Mouse (Mus musculus): ENCODE measurements around the gene Lamp5. TPM values are rescaled to one million over a fixed set of nuclear protein-coding genes. Genes with fewer than 3 reads are reported as not detected.

Gene Lamp5
- not detected in 2 replicates for polyA plus RNA-seq (2012; ENCODE audit: insufficient read depth, insufficient read length, missing spikeins)

- no peak within 1 kb of the TSS for H3K27ac ChIP-seq (replicated peaks; ENCODE audit: low read depth, low read length)
- no peak within 1 kb of the TSS for H3K4me3 ChIP-seq (ENCODE audit: insufficient read depth, low read depth, low read length)
- H3K4me1 ChIP-seq (ENCODE audit: control insufficient read depth, insufficient read depth, insufficient read length, low read length) = no peaks in the 10 kb centered on the region
Observed at GRCm38 (mm10) chr2:136051688-136052289, at the start of gene Lamp5. Gene Lamp5, plus strand, starts transcription at chr2:136052239.

GRCm38 (mm10) chr2:136003836-136004235, 48.2 kb upstream of the Lamp5 start:
- Histone ChIP-seq H3K4me3 (ENCODE audit: insufficient read depth, low read depth, low read length) (no peak overlapping the region), H3K4me1 (ENCODE audit: control insufficient read depth, insufficient read depth, insufficient read length, low read length) (no peaks in the 10 kb centered on the region), H3K27ac (replicated peaks; ENCODE audit: low read depth, low read length) (no peak overlapping the region)

DNA sequence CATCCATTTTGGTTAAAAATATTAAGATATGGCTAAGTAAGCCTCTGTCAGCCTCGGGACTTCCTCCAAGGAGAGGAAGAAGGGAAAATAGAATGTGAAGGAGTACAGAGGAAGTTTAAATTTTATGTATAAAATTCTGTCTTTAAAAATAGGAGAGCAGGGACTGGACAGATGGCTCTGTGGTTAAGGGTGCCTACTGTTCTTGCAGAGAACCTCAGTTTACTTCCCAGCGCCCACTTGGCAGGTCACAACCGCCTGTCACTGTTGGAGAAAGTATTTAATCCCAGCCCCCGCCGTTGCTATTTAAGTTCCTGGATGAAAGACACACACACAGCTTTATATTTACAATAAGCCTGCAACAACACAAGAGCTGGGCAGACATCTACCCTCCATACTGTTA, 45.8 kb upstream of the Lamp5 start:
- Histone ChIP-seq H3K4me1 (ENCODE audit: control insufficient read depth, insufficient read depth, insufficient read length, low read length) (no peaks in the 10 kb centered on the region), H3K4me3 (ENCODE audit: insufficient read depth, low read depth, low read length) (no peak overlapping the region)

DNA sequence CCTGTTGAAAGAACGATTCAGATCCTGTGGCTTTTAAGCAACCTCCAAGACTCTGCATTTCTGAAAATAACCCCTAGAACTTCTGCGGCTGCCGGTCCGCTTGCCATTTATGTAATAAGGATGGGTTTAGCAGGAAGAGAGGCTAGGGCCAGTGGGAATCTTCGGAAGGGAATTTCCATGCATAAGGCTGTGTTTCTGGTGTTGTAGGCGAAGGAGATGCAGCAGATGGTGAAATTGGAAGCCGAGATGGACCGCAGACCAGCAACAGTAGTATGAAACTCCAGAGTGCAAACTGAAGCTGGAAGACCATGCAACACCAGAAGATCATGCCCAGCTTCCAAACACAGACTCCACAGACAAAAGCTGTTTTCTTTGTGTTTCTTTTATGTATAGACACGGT, 39.3 kb upstream of the Lamp5 start:
- no peaks in the 10 kb centered on the region for H3K4me1 ChIP-seq (ENCODE audit: control insufficient read depth, insufficient read depth, insufficient read length, low read length)
- H3K4me3 ChIP-seq (ENCODE audit: insufficient read depth, low read depth, low read length) = no peak overlapping the region
- H3K27ac ChIP-seq (replicated peaks; ENCODE audit: low read depth, low read length) = no peak overlapping the region

More for the DNA sequence above, 45.8 kb upstream of the Lamp5 start:
- no peak overlapping the region for H3K27ac ChIP-seq (replicated peaks; ENCODE audit: low read depth, low read length)

- Histone ChIP-seq H3K4me3 (ENCODE audit: insufficient read depth, low read depth, low read length) (no peak overlapping the region), H3K4me1 (ENCODE audit: control insufficient read depth, insufficient read depth, insufficient read length, low read length) (no peaks in the 10 kb centered on the region), H3K27ac (replicated peaks; ENCODE audit: low read depth, low read length) (no peak overlapping the region)
Observed at GRCm38 (mm10) chr2:136048464-136048863, 3.6 kb upstream of the Lamp5 start.

GRCm38 (mm10) chr2:136050793-136051615, 1.0 kb upstream of the Lamp5 start:
- H3K27ac ChIP-seq (replicated peaks; ENCODE audit: low read depth, low read length) = no peak overlapping the region
- no peak overlapping the region for H3K4me3 ChIP-seq (ENCODE audit: insufficient read depth, low read depth, low read length)
- no peaks in the 10 kb centered on the region for H3K4me1 ChIP-seq (ENCODE audit: control insufficient read depth, insufficient read depth, insufficient read length, low read length)

GRCm38 (mm10) chr2:136057861-136058331, 5.9 kb downstream of the Lamp5 start:
- Histone ChIP-seq H3K27ac (replicated peaks; ENCODE audit: low read depth, low read length) (no peak overlapping the region), H3K4me3 (ENCODE audit: insufficient read depth, low read depth, low read length) (no peak overlapping the region)

GRCm38 (mm10) chr2:136058398-136058797, 6.4 kb downstream of the Lamp5 start:
- Histone ChIP-seq H3K4me1 (ENCODE audit: control insufficient read depth, insufficient read depth, insufficient read length, low read length) (no peaks in the 10 kb centered on the region), H3K4me3 (ENCODE audit: insufficient read depth, low read depth, low read length) (no peak overlapping the region), H3K27ac (replicated peaks; ENCODE audit: low read depth, low read length) (no peak overlapping the region)

More at GRCm38 (mm10) chr2:136057861-136058331, 5.9 kb downstream of the Lamp5 start:
- no peaks in the 10 kb centered on the region for H3K4me1 ChIP-seq (ENCODE audit: control insufficient read depth, insufficient read depth, insufficient read length, low read length)

- Histone ChIP-seq H3K4me3 (ENCODE audit: insufficient read depth, low read depth, low read length) (no peak overlapping the region), H3K27ac (replicated peaks; ENCODE audit: low read depth, low read length) (no peak overlapping the region), H3K4me1 (ENCODE audit: control insufficient read depth, insufficient read depth, insufficient read length, low read length) (no peaks in the 10 kb centered on the region)
Observed at GRCm38 (mm10) chr2:136059029-136059669, 7.1 kb downstream of the Lamp5 start.

DNA sequence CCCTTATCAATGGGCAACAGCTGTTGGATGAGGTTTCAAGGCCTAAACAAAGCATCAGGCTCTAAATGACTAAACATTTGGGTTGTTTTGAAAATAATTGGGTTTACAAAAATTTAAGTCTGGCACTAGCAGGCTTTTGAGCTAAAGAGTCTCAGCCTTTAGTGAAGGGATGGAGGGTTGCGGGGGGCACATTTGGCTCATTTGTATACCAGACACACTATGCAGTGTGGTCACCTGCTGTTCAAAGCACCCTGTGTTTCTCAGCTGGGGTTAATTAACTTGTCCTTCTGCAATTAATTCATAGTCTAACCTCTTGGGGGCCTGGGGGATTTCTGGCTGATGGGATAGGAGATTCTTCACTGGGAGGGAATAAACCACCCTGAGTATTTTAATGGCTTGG, 12.3 kb downstream of the Lamp5 start:
- Histone ChIP-seq H3K4me3 (ENCODE audit: insufficient read depth, low read depth, low read length) (no peak overlapping the region), H3K4me1 (ENCODE audit: control insufficient read depth, insufficient read depth, insufficient read length, low read length) (no peaks in the 10 kb centered on the region), H3K27ac (replicated peaks; ENCODE audit: low read depth, low read length) (no peak overlapping the region)

- H3K4me1 ChIP-seq (ENCODE audit: control insufficient read depth, insufficient read depth, insufficient read length, low read length) = no peaks in the 10 kb centered on the region
- no peak overlapping the region for H3K4me3 ChIP-seq (ENCODE audit: insufficient read depth, low read depth, low read length)
- H3K27ac ChIP-seq (replicated peaks; ENCODE audit: low read depth, low read length) = no peak overlapping the region
Observed at GRCm38 (mm10) chr2:136095978-136096377, 43.9 kb downstream of the Lamp5 start.

- H3K4me1 ChIP-seq (ENCODE audit: control insufficient read depth, insufficient read depth, insufficient read length, low read length) = no peaks in the 10 kb centered on the region
- H3K4me3 ChIP-seq (ENCODE audit: insufficient read depth, low read depth, low read length) = no peak overlapping the region
- H3K27ac ChIP-seq (replicated peaks; ENCODE audit: low read depth, low read length) = no peak overlapping the region
Observed at GRCm38 (mm10) chr2:136097143-136097542, 45.1 kb downstream of the Lamp5 start.

- no peaks in the 10 kb centered on the region for H3K4me1 ChIP-seq (ENCODE audit: control insufficient read depth, insufficient read depth, insufficient read length, low read length)
- no peak overlapping the region for H3K4me3 ChIP-seq (ENCODE audit: insufficient read depth, low read depth, low read length)
Observed at GRCm38 (mm10) chr2:136107597-136107996, 55.6 kb downstream of the Lamp5 start.

GRCm38 (mm10) chr2:136108124-136109037, 56.3 kb downstream of the Lamp5 start:
- Histone ChIP-seq H3K4me3 (ENCODE audit: insufficient read depth, low read depth, low read length) (no peak overlapping the region), H3K27ac (replicated peaks; ENCODE audit: low read depth, low read length) (no peak overlapping the region), H3K4me1 (ENCODE audit: control insufficient read depth, insufficient read depth, insufficient read length, low read length) (no peaks in the 10 kb centered on the region)

More at GRCm38 (mm10) chr2:136107597-136107996, 55.6 kb downstream of the Lamp5 start:
- no peak overlapping the region for H3K27ac ChIP-seq (replicated peaks; ENCODE audit: low read depth, low read length)
